Comparison of ENCODE assay signal across 11 mouse cellular contexts in the genomic region with DNA sequence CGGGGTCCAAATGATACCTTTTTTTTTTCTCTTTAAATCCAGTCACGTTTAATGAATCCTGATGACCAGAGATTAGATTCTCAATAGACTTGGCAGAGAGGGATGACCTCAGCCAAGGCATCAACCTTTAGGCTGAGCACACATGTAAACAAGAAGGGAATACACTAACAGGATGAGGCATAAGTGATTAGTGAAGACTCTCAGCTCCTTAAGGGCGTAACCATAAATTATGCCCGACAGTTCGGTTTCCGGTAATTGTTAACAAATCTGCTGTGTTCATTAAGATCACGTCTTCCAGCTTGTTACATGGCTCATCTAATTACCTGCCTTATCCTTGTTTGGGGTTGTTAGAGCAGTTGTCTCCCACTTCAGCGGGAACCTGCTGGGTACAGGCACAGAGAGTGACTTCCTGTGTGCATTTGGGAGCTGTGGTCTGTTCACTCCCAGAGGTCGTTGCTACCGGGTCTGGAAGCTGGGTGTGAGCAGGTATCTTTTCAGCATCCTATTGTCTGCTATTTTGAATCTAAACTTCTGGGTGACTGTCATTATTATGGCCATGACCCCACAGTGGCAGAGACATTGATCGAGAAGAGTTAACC.
DNase-seq lines count a peak whose midpoint lies in the region; ATAC-seq and TF ChIP-seq lines count a peak whose summit lies in the region.
"Had no signal": no experiment of that assay in that cellular context is flagged by ENCODE, and none has a peak within 500 bp of the region (broad histone marks: within the 10 kb centered on the region; RNA-seq: fewer than 3 reads in every experiment).

No protein-coding gene starts in this region.

- H3K9ac ChIP-seq in intestine, embryonic 16.5 days (ENCODE audit: low read depth, low read length): no peak overlapping the region
- no peak overlapping the region for H3K9ac ChIP-seq in intestine, postnatal 0 days (ENCODE audit: low read depth, low read length)
- no peak overlapping the region for H3K9ac ChIP-seq in stomach, postnatal 0 days (ENCODE audit: low read length)

- TF ChIP-seq EP300 in stomach, postnatal 0 days (optimal IDR thresholded peaks at IDR 0.05): no peak

- WGBS in intestine, embryonic 16.5 days: 47% methylated on average over 11 of the region's 11 CpGs
- WGBS in intestine, postnatal 0 days: 47% methylated on average over 11 of the region's 11 CpGs
- 35% methylated on average over 11 of the region's 11 CpGs for WGBS in lung, adult 2 months
- 52% methylated on average over 11 of the region's 11 CpGs for WGBS in stomach, postnatal 0 days

- H3K4me3 ChIP-seq in intestine, embryonic 16.5 days (ENCODE audit: low read length): no peak overlapping the region
- H3K4me3 ChIP-seq in intestine, postnatal 0 days (ENCODE audit: low read depth, low read length): no peak overlapping the region
- H3K4me3 ChIP-seq in lung, adult 2 months (replicated peaks; ENCODE audit: extremely low read depth, low read depth, low read length): no peak overlapping the region
- no peak overlapping the region for H3K4me3 ChIP-seq in stomach, postnatal 0 days (ENCODE audit: low read depth, low read length)
- H3K4me3 ChIP-seq: hindbrain, embryonic 10.5 days had no signal

- TF ChIP-seq CTCF in intestine, postnatal 0 days (IDR thresholded peaks at IDR 0.05; ENCODE audit: low read depth): no peak
- TF ChIP-seq CTCF in lung, adult 2 months (IDR thresholded peaks at IDR 0.05; ENCODE audit: insufficient read depth, low read length): no peak
- TF ChIP-seq CTCF in stomach, postnatal 0 days (IDR thresholded peaks at IDR 0.05; ENCODE audit: low read depth): no peak

- DNase-seq in kidney, adult 11 months: peak; percentile 9
- DNase-seq in lung, adult 2 months: peak; percentile 16
- no peak for DNase-seq in stomach, postnatal 0 days (ENCODE audit: low spot score)
- no peak for DNase-seq in cerebellum, adult 9-11 months
- no peak for DNase-seq in urinary bladder, postnatal 4 days (ENCODE audit: low spot score in 2 of 2)
- DNase-seq: left cerebral cortex, postnatal 4 days; thymus, postnatal 14 days had no signal

- no peak for TF ChIP-seq POLR2A in lung, adult 2 months (IDR thresholded peaks at IDR 0.05; ENCODE audit: borderline replicate concordance, extremely low read depth, low read depth, low read length)

- H3K27ac ChIP-seq in intestine, embryonic 16.5 days (ENCODE audit: low read length): no peak overlapping the region
- no peak overlapping the region for H3K27ac ChIP-seq in intestine, postnatal 0 days (ENCODE audit: low read depth, low read length)
- H3K27ac ChIP-seq in stomach, postnatal 0 days (replicated peaks): 0 out of 2 replicates have a peak overlapping the region, but pooled peaks have one; percentile 30
- H3K27ac ChIP-seq: hindbrain, embryonic 10.5 days; macrophage had no signal

- peak; percentile 33; the same call in 1 of the 2 replicates for ATAC-seq in intestine, embryonic 16.5 days
- no peak for ATAC-seq in intestine, postnatal 0 days
- no peak for ATAC-seq in stomach, postnatal 0 days (ENCODE audit: low FRiP score, low TSS enrichment)

- H3K4me1 ChIP-seq in intestine, embryonic 16.5 days (ENCODE audit: control insufficient read depth, insufficient read depth, low read length): peaks cover 2% of the 10 kb centered on the region; the same call in 1 of the 2 replicates
- H3K4me1 ChIP-seq in intestine, postnatal 0 days (replicated peaks; ENCODE audit: control insufficient read depth, insufficient read depth, low read length): 0 out of 2 replicates have a peak, but pooled peaks cover 3% of the 10 kb centered on the region
- H3K4me1 ChIP-seq in lung, adult 2 months (ENCODE audit: control insufficient read depth, insufficient read depth, low read length): peaks cover 10% of the 10 kb centered on the region
- no peaks in the 10 kb centered on the region for H3K4me1 ChIP-seq in stomach, postnatal 0 days (replicated peaks; ENCODE audit: control insufficient read depth, insufficient read depth)

- no peaks in the 10 kb centered on the region for H3K36me3 ChIP-seq in intestine, embryonic 16.5 days (ENCODE audit: control insufficient read depth, insufficient read depth, low read length)
- H3K36me3 ChIP-seq in intestine, postnatal 0 days (ENCODE audit: control insufficient read depth, insufficient read depth): no peaks in the 10 kb centered on the region
- no peaks in the 10 kb centered on the region for H3K36me3 ChIP-seq in stomach, postnatal 0 days (ENCODE audit: control insufficient read depth, insufficient read depth, low read length)
- H3K36me3 ChIP-seq: hindbrain, embryonic 10.5 days had no signal

- no peaks in the 10 kb centered on the region for H3K27me3 ChIP-seq in intestine, embryonic 16.5 days (replicated peaks; ENCODE audit: control insufficient read depth, insufficient read depth, low read length)
- H3K27me3 ChIP-seq in intestine, postnatal 0 days (replicated peaks; ENCODE audit: control insufficient read depth, insufficient read depth, low read length): no peaks in the 10 kb centered on the region
- H3K27me3 ChIP-seq in stomach, postnatal 0 days (ENCODE audit: control insufficient read depth, insufficient read depth, low read length): no peaks in the 10 kb centered on the region

- H3K4me2 ChIP-seq in intestine, embryonic 16.5 days (ENCODE audit: low read depth, low read length): no peak overlapping the region
- H3K4me2 ChIP-seq in intestine, postnatal 0 days (replicated peaks; ENCODE audit: low read depth): no peak overlapping the region
- no peak overlapping the region for H3K4me2 ChIP-seq in stomach, postnatal 0 days (replicated peaks; ENCODE audit: low read depth)

- H3K9me3 ChIP-seq in intestine, embryonic 16.5 days (ENCODE audit: control insufficient read depth, low read length): no peaks in the 10 kb centered on the region
- no peaks in the 10 kb centered on the region for H3K9me3 ChIP-seq in intestine, postnatal 0 days (ENCODE audit: control insufficient read depth)
- H3K9me3 ChIP-seq in stomach, postnatal 0 days (ENCODE audit: control insufficient read depth, low read length): no peaks in the 10 kb centered on the region
- H3K9me3 ChIP-seq: hindbrain, embryonic 10.5 days had no signal

Comparison
In these comparisons a context has a peak if more than half of its experiments do, and no peak if none do; other contexts are left out.
1. DNase-seq: peak in kidney, adult 11 months (single experiment) and lung, adult 2 months (single experiment); none in stomach, postnatal 0 days (single experiment), cerebellum, adult 9-11 months (single experiment) and urinary bladder, postnatal 4 days (0 of 2).